Mouse (Mus musculus): ENCODE results near the gene Gria3. TPM values are rescaled to one million over a fixed set of nuclear protein-coding genes. Genes with fewer than 3 reads are reported as not detected.

Gene Gria3
- 3.3 and 4.8 TPM in 2 replicates for polyA plus RNA-seq (2015; fragmentation: Nextera tagmentation; extraction: Ambion mirVana)

DNA sequence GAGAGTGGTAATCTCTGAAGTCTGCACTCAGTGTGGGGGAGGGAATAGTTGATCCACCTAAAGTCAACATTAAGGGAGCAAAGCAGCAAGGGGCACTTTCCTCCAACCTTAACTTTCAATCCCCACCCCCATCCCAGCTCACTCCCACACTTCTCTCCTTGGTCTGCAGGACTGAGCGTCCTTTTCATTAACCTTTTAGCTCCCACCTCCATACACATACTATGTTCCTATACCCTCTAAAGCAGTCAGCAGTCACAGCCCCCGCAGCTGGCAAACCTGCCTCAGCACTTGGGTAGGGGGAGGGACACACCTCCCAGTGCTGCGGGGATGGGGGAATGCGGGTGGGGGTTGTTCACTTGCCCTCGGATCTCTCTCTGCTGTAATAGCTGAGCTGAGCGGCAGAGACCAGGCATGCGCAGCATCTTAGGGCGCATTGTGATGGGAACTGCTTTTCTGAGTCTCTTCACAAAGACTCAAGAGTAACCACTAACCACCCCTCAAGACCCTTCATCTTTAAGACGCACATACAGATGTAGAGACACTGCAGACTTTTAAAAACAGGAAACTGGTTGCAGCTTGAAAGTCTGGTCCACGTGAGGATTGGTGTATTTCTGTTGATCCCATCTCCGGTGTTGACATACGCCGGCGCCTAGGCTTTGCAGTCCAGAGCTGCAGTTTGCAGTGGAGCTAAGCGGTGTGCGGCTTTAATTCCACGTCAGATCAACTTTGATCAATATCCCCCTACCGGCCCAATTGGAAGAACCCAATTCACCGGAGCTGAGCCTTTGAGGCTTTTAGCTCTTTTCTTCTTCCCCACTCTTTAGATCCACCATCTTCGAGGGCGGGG is at the start of gene Gria3:
Gria3 (plus strand) TSS at position 797 of the 847 bp plus-strand sequence.
- no peak for TF ChIP-seq CTCF (IDR thresholded peaks at IDR 0.05; ENCODE audit: low read depth)
- WGBS = 20% methylated on average over 21 of the region's 21 CpGs
- no peaks in the 10 kb centered on the region for H3K4me1 ChIP-seq (replicated peaks; ENCODE audit: insufficient read depth, low read length)
- no peaks in the 10 kb centered on the region for H3K27me3 ChIP-seq (ENCODE audit: insufficient read depth, low read length)
- H3K9ac ChIP-seq (ENCODE audit: low read depth, low read length) = peak within 1 kb of the TSS; percentile 27; the same call in 1 of the 2 replicates
- H3K4me2 ChIP-seq (ENCODE audit: low read length) = peak within 1 kb of the TSS; percentile 68
- no peaks in the 10 kb centered on the region for H3K36me3 ChIP-seq (ENCODE audit: insufficient read depth, low read length)
- no peaks in the 10 kb centered on the region for H3K9me3 ChIP-seq (replicated peaks; ENCODE audit: low read length)
- DNase-seq (ENCODE audit: low spot score) = peak; percentile 34
- peak; percentile 73 for ATAC-seq (replicated peaks; ENCODE audit: low FRiP score, low read depth)
- no peak within 1 kb of the TSS for H3K27ac ChIP-seq
- peak within 1 kb of the TSS; percentile 40 for H3K4me3 ChIP-seq (replicated peaks; ENCODE audit: low read depth, low read length)

DNA sequence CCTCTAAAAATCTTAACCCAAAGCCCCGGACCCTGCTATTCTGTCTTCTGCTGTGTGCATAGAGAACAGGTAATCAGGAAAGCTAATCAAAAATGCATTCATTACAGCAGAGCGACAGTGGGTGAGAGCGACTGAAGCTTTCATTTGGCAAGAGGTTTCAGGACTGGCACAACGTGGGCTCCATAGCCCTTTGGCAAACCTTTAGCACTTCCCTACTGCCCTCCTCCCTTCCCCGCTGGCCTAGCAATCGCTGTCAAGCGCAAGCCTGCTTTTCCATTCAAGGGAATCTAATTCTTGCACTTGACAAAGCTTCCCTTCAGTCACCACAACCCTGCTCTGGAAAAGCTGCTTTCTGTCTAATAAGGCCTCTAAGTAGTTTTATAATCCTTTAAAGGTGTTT is 13.6 kb upstream of the Gria3 start:
- no peak overlapping the region for H3K9ac ChIP-seq (ENCODE audit: low read depth, low read length)
- H3K4me1 ChIP-seq (replicated peaks; ENCODE audit: insufficient read depth, low read length) = no peaks in the 10 kb centered on the region
- no peak overlapping the region for H3K27ac ChIP-seq
- TF ChIP-seq CTCF (IDR thresholded peaks at IDR 0.05; ENCODE audit: low read depth) = no peak
- ATAC-seq (replicated peaks; ENCODE audit: low FRiP score, low read depth) = no peak
- H3K36me3 ChIP-seq (ENCODE audit: insufficient read depth, low read length) = no peaks in the 10 kb centered on the region
- WGBS = 61% methylated on average over 7 of the region's 7 CpGs
- DNase-seq (ENCODE audit: low spot score) = no peak
- H3K4me3 ChIP-seq (replicated peaks; ENCODE audit: low read depth, low read length) = no peak overlapping the region
- no peaks in the 10 kb centered on the region for H3K27me3 ChIP-seq (ENCODE audit: insufficient read depth, low read length)
- H3K9me3 ChIP-seq (replicated peaks; ENCODE audit: low read length) = no peaks in the 10 kb centered on the region
- no peak overlapping the region for H3K4me2 ChIP-seq (ENCODE audit: low read length)

DNA sequence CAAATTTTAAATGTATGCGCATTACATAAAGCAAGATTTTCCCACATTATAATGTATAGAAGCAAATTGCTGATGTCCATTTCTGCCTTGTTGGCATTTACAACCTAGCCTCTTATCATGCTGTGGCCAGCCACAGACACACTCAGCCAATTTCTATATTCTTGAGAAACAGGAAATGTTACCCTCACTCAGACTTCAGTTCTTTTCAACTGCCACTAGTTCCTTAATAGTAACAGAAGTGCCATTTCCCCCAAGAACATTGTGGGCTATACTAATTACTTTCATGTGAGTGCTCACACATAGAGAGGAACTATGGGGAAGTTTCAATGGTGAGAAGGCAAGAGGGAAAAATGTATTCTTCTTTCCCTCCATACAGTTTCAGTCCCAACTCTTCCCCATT is 11.6 kb upstream of the Gria3 start:
- no peak for ATAC-seq (replicated peaks; ENCODE audit: low FRiP score, low read depth)
- DNase-seq (ENCODE audit: low spot score) = no peak
- TF ChIP-seq CTCF (IDR thresholded peaks at IDR 0.05; ENCODE audit: low read depth) = no peak
- WGBS = 100% methylated on average over 1 of the region's 1 CpGs
- no peaks in the 10 kb centered on the region for H3K4me1 ChIP-seq (replicated peaks; ENCODE audit: insufficient read depth, low read length)
- no peak overlapping the region for H3K9ac ChIP-seq (ENCODE audit: low read depth, low read length)
- H3K27me3 ChIP-seq (ENCODE audit: insufficient read depth, low read length) = no peaks in the 10 kb centered on the region
- no peak overlapping the region for H3K27ac ChIP-seq
- H3K4me2 ChIP-seq (ENCODE audit: low read length) = no peak overlapping the region
- H3K4me3 ChIP-seq (replicated peaks; ENCODE audit: low read depth, low read length) = no peak overlapping the region
- H3K36me3 ChIP-seq (ENCODE audit: insufficient read depth, low read length) = no peaks in the 10 kb centered on the region
- H3K9me3 ChIP-seq (replicated peaks; ENCODE audit: low read length) = no peaks in the 10 kb centered on the region

DNA sequence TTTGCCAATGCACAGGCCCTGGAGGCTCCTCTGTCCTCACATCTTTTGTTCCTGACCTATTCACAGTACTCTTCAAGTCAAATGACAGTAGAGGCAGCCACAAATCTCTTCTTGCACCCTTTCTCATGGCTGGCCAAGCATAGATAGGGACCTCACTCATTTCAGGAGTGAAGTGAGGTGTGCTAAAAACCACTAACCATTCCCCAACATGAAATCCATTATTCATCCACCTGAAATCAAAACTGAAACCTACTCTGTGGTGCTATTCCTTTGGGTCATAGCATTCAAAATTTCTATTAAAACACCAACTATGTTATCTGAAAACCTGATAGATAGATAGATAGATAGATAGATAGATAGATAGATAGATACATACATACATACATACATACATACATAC is 2.2 kb upstream of the Gria3 start:
- no peak for DNase-seq (ENCODE audit: low spot score)
- Histone ChIP-seq H3K9ac (ENCODE audit: low read depth, low read length) (no peak overlapping the region), H3K4me1 (replicated peaks; ENCODE audit: insufficient read depth, low read length) (no peaks in the 10 kb centered on the region), H3K4me2 (ENCODE audit: low read length) (no peak overlapping the region), H3K36me3 (ENCODE audit: insufficient read depth, low read length) (no peaks in the 10 kb centered on the region), H3K9me3 (replicated peaks; ENCODE audit: low read length) (no peaks in the 10 kb centered on the region), H3K27ac (no peak overlapping the region), H3K4me3 (replicated peaks; ENCODE audit: low read depth, low read length) (no peak overlapping the region), H3K27me3 (ENCODE audit: insufficient read depth, low read length) (no peaks in the 10 kb centered on the region)
- ATAC-seq (replicated peaks; ENCODE audit: low FRiP score, low read depth) = no peak
- TF ChIP-seq CTCF (IDR thresholded peaks at IDR 0.05; ENCODE audit: low read depth) = no peak

DNA sequence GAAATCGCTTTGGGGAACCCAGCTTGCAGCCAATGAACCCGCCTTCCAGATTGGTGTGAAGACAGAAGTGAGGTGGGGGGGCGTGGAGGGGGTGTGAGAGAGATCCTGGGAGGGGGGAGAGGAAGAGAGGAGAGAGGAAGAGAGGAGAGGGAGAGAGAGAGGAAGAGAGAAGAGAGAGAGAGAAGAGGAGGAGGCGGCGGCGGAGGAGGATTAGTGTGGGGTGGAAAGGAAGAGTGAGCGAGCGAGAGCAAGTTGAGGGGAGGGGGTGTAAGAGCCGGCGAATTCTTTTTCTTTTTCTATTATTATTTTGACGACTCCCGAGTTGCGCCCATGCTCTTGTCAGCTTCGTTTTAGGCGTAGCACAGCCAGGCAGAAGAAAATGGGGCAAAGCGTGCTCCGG is 532 bp downstream of the Gria3 start:
- 29% methylated on average over 16 of the region's 17 CpGs for WGBS
- H3K4me1 ChIP-seq (replicated peaks; ENCODE audit: insufficient read depth, low read length) = no peaks in the 10 kb centered on the region
- no peak overlapping the region for H3K27ac ChIP-seq
- no peaks in the 10 kb centered on the region for H3K36me3 ChIP-seq (ENCODE audit: insufficient read depth, low read length)
- DNase-seq (ENCODE audit: low spot score) = peak; percentile 14
- no peaks in the 10 kb centered on the region for H3K27me3 ChIP-seq (ENCODE audit: insufficient read depth, low read length)
- no peaks in the 10 kb centered on the region for H3K9me3 ChIP-seq (replicated peaks; ENCODE audit: low read length)
- TF ChIP-seq CTCF (IDR thresholded peaks at IDR 0.05; ENCODE audit: low read depth) = no peak
- peak overlapping the region; percentile 27; the same call in 1 of the 2 replicates for H3K9ac ChIP-seq (ENCODE audit: low read depth, low read length)
- H3K4me2 ChIP-seq (ENCODE audit: low read length) = peak overlapping the region; percentile 68
- no peak for ATAC-seq (replicated peaks; ENCODE audit: low FRiP score, low read depth)
- H3K4me3 ChIP-seq (replicated peaks; ENCODE audit: low read depth, low read length) = peak overlapping the region; percentile 40

DNA sequence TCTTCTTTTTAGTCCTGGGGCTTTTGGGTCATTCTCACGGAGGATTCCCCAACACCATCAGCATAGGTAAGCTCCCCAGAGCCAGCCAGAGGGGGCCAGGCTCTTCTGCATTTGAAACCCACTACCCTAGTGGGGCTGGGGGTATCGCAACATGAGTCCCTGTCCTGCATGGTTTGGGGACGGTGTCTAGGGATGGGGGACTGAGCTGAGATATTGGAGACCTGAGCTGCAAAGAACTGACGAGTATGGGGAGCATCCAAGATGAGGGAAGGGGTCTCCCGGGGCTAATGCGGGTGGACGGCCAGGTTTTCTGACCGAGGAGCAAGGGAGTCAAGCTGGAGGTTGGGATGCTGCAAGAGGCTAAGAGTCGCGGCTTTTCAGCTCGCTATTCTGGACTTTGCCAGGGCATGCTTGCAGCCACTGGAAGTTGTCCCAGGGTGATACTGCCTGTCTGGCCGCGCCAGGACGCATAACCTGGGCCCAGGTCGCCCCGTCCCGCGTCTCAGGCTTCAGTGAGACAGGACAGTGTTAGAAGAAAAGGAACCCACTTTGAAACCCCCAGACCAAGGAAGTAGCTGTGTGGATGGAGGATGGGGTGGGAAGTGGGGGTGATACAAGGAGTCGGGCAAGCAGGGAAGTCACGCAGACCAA is 1.1 kb downstream of the Gria3 start:
- no peaks in the 10 kb centered on the region for H3K4me1 ChIP-seq (replicated peaks; ENCODE audit: insufficient read depth, low read length)
- H3K36me3 ChIP-seq (ENCODE audit: insufficient read depth, low read length) = no peaks in the 10 kb centered on the region
- 26% methylated on average over 20 of the region's 20 CpGs for WGBS
- ATAC-seq (replicated peaks; ENCODE audit: low FRiP score, low read depth) (no peak), DNase-seq (ENCODE audit: low spot score) (peak; percentile 3)
- H3K9me3 ChIP-seq (replicated peaks; ENCODE audit: low read length) = no peaks in the 10 kb centered on the region
- peak overlapping the region; percentile 40 for H3K4me3 ChIP-seq (replicated peaks; ENCODE audit: low read depth, low read length)
- peak overlapping the region; percentile 68 for H3K4me2 ChIP-seq (ENCODE audit: low read length)
- no peak for TF ChIP-seq CTCF (IDR thresholded peaks at IDR 0.05; ENCODE audit: low read depth)
- H3K9ac ChIP-seq (ENCODE audit: low read depth, low read length) = peak overlapping the region; percentile 27; the same call in 1 of the 2 replicates
- no peak overlapping the region for H3K27ac ChIP-seq
- H3K27me3 ChIP-seq (ENCODE audit: insufficient read depth, low read length) = no peaks in the 10 kb centered on the region

Measured in kidney, postnatal 0 days (tissue).